Mouse (Mus musculus) megakaryocyte-erythroid progenitor cell, adult 5-6 weeks (primary cell): ENCODE data around the gene Ppfia4. TPM values are rescaled to one million over a fixed set of nuclear protein-coding genes. Genes with fewer than 3 reads are reported as not detected.
A peak's percentile ranks its signal among the peaks of the same experiment; 100 is the strongest.

ENCODE experiments used
- ATAC-seq: replicated peaks from 2 replicates; pipeline ENCODE4 v1.8.0; 2016; ENCODE audit warnings: mild to moderate bottlenecking, inconsistent platforms; ENCODE audit not compliant: severe bottlenecking, poor library complexity, low FRiP score, low TSS enrichment
- total RNA-seq, 2 experiments: library from RNA; stranded (forward) in 1 of 2; stranded (reverse) in 1 of 2; fragments of 200-1000, 215-1000 nt in 1 of 2; fragments of >200 nt in 1 of 2; fragmentation: Nextera tagmentation in 1 of 2; gene quantifications; 2 replicates each; pipeline ENCODE4 v1.2.3; 2014 to 2017

Ppfia4 gene
- 0.32 and 1.1 TPM in 2 replicates for total RNA-seq (2014; fragmentation: Nextera tagmentation)
- 1.1 and 1.6 TPM in 2 replicates for total RNA-seq (2017)

DNA sequence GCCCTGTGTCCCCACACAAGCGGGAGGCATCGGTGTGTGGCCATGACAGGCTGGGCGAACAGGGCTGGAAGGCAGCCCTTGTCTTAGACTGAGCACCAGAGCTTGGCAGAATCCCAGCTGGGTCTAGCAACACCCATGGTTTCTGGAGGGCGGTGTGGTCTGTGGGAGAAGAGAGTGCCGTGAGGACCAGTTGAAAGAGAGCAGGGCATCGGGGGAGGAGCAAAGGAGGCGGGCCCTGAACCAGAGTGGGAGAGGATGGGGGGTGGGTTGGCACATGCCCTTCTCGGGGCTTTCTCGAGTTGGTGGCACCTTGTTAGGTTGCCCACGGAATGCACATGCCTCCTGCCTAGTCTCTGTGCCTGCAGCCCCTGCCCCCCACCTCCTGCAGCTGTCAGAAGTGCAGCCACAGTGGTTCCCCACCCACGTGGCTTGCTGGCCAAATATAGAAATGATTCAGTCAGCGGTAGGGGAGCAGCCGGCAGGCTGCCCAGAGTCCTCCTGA is at the start of gene Ppfia4:
TSS of gene Ppfia4 (minus strand) at position 159 of the 502 bp plus-strand sequence.
- ATAC-seq = peak; percentile 68

GRCm38 (mm10) chr1:134381795-134382625 is 49.3 kb upstream of the Ppfia4 start:
- peak; percentile 61; the same call in 1 of the 2 replicates for ATAC-seq

- no peak for ATAC-seq
These were observed 48.3 kb upstream of the Ppfia4 start for GRCm38 (mm10) chr1:134381051-134381450.

DNA sequence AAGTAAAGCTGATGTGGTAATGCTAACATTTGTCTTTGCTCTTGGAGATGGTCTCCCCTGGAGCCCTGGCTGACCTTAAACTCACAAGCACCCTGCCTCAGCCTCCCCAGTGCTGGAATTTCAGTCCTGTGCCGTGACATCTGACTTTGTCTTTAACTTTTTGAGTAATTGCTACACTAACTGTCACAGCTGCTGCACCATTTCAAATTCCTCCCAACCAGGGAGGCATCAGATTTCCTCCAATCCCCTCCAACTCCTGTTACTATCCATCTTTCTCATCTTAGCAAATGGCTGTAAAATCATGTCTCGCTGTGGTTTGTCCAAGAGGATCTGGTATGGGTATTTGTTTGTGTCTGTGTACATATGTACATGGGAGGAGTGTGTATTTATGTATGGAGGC is 41.4 kb upstream of the Ppfia4 start:
- no peak for ATAC-seq

- no peak for ATAC-seq
These were observed 36.1 kb upstream of the Ppfia4 start for GRCm38 (mm10) chr1:134368777-134369337.

GRCm38 (mm10) chr1:134365491-134365890 is 32.8 kb upstream of the Ppfia4 start:
- no peak for ATAC-seq

DNA sequence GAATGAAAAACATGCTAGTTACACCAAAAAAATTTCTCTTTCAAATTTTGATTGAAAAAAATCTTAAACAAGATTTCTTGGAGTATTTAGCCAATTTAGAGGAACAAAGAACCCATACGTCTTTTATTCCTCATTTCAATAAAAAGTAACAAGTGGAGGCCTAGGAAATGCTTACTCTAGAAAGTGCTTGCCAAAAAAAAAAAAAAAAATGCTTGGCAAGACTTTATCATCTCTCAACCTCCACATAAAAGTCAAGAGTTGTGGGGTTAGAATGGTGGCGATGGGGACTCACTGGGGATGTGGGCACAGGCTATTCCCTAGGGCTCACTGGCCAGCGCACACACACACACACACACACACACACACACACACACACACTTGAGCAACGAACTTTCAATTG is 30.5 kb upstream of the Ppfia4 start:
- ATAC-seq = no peak

GRCm38 (mm10) chr1:134361857-134362212 is 29.1 kb upstream of the Ppfia4 start, which contains the start of gene Tmem183a:
TSS of gene Tmem183a (minus strand) at chr1:134361979.
- peak; percentile 99 for ATAC-seq

DNA sequence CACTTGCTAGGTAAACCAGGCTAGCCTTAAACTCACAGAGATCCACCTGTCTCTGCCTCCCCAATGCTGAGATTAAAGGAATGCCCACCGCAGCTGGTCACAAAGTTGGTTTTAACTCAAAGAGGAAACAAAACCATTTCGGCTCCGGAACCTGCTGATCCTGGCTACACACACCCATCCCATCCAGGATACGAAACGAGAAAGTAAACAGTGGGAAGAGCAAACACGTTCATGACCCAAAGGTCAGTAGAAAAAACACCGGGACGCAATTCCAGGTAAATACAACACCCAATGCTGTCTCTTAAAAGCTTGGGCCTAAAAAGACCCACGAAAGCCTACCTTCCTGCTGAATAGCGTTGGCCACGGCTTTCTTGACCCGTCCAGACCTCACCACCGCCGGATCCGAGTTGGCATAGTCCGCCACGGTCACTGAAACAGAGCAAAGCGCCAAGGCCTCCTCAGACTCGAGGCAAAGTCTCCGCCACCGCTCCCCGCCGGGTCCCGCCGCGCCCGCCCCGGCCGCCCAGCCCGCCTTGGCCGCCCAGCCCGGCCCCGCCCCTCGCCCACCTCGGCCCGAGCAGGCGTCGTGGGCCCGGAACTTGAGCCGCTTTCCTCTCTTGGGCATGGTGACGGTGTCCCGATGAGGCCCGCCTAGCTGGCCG is 28.6 kb upstream of the Ppfia4 start:
- peak; percentile 34 for ATAC-seq

- no peak for ATAC-seq
These were observed 27.9 kb upstream of the Ppfia4 start for GRCm38 (mm10) chr1:134360656-134361055.

DNA sequence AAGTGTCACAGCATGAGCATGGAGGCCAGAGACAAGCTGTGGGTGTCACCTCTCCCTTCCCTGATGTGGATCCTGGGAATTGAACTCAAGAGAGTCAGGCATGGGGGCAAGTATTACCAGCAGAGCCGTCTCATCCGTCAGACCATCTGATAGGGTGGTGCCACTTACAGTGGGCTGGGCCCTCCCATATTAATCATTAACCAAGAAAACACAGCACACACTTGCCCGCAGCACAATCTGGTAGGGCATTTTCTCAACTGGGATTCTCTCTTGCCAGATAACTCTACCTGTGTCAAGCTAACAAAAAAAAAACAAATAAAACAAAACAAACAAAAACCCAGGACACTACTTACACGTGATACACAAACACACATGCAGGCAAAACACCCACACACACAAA is 24.7 kb upstream of the Ppfia4 start:
- ATAC-seq = no peak

- no peak for ATAC-seq
These were observed 20.6 kb upstream of the Ppfia4 start for GRCm38 (mm10) chr1:134353326-134353725.

DNA sequence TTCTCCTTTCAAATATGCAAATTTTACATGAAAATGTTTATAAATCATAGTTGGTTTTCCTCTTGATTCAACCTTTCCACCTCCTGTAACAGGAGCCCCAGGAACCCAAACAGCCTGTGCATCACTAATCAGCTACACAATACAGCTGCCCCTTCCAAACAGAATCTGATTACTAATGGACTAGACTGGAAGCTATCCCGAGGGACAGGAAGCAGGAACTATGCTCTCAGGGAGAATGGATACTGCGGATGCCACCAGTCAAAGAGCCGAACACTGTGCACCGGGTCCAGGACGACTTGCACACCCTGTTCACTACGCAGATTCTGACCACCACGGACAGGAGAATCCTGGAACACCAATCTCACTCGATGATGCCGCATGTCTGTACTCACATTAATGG is 15.1 kb upstream of the Ppfia4 start:
- ATAC-seq = no peak

GRCm38 (mm10) chr1:134345075-134345474 is 12.3 kb upstream of the Ppfia4 start:
- no peak for ATAC-seq

DNA sequence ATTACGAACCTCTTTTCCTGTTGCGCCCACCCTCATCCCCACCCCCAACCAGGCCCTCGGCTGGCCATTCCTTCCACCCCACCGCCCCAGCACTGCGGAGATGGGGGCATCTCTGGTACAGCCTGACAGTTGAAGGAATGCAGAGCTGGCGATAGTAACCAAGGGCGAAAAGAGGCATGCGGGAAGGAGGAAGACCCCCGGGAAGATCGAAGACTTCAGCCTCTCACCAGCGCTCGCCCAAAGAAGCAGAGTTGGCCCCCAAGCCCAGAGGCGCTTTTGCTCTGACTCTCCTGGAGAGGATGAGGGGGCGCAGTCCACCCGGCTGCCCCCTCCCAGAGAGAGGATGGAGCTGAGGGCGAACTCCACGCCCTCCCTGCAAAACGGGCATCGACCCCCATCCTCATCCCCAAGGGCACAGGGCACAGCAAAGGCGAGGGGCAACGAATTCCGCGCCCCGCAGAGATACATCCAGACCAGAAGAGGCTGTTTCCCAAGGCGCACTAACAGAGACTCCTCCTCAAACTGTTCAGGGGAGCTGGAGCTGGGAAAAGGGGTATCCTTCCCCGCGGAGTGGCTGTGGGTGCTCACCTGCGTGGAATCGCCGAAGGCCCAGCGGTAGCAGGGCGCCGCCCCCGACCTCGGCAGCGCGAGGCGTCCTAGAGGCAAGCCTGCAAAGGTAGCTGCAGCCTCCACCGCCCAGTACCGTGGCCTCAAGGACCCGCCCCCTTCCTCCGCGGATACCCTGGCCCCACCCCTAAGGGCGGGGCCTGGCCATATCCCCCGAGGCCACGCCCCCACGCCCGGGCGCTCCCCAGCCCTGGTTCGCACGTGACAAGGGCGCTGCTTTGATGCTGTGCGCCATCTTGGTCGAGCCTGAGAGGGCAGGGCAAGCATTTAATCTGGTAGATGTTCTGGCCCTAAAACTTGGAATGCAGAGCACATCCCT is 11.6 kb upstream of the Ppfia4 start:
- peak; percentile 96 for ATAC-seq

DNA sequence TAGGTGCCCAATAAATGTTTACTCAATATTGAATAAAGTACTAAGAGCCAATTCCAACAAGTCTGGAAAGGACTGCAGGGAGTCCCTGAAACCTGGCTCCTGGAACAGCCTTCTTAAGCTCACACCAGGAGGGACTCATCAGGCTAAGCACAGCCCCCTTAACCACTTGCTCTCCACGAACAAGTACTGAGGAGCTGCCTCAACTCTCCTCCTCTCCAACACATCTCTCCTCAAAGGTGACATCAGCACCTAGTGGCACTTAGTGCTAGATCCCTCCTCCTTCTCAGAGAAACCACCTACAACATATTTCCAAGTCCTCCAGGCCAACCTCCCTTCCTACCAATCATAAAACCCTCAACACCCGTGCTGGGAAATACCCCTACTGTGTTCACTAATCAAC is 10.8 kb upstream of the Ppfia4 start:
- no peak for ATAC-seq

- ATAC-seq = no peak
These were observed 10.1 kb upstream of the Ppfia4 start for GRCm38 (mm10) chr1:134342781-134343310.

DNA sequence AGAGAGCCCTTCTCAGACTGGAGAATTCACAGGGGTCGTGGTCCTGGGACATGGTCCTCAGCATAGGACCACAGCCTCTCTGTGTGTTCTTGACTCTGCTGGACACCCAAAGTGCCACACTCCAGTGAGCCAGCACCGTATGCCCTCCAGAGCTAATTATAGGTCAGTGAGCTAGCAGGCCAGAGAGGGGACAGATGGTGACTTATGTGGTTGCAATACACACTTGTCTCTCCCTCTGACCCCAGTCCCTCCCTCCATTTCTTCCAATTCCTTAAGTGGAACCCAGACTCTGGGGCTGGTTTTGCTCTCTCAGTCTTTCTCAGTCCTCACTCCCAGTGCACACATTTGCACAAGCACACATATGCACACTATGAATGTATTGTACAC is 9.5 kb upstream of the Ppfia4 start:
- no peak for ATAC-seq

DNA sequence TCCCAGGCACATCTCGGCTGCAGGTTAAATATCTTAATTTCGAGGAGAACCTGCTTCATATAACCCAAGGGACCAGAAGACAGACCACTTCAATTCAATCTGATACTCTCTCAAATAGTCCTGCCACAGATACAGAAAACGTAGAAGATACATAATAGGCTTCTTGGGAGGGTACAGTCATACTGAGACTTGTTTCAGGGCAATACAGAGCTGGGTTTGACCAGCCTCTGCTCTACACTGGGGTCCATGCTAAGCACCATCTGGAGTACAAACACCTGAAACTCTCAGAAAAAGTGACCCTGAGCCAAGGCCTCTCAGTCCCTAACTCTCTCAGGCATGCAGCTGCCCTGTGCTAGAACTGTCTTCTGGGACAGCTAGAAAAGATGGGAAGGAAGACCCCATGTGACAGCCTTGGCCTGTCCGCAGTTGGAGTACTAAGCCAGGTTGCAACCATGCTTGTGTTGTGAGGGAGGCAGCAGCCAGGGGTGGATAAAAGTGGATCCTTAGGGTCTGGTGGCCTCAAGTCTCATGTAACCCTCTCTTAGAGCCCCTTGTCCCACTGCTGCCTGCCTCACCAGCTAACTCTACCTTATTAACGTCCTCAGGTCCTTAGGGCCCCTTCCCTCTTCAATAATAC is 9.0 kb upstream of the Ppfia4 start:
- no peak for ATAC-seq
